Mouse (Mus musculus) embryo, embryonic 10.5 days (tissue): ENCODE results near the gene Ang6.
"Not testable (repeated sequence)": the region's sequence is repeated elsewhere in the genome, so short reads cannot be mapped to it uniquely, and the experiment has no call there.

Experiments
- DNase-seq: peaks from one replicate; pipeline ENCODE4 v3.0.0-alpha.2; 2015; ENCODE audit warnings: low spot score

Ang6 gene

DNA sequence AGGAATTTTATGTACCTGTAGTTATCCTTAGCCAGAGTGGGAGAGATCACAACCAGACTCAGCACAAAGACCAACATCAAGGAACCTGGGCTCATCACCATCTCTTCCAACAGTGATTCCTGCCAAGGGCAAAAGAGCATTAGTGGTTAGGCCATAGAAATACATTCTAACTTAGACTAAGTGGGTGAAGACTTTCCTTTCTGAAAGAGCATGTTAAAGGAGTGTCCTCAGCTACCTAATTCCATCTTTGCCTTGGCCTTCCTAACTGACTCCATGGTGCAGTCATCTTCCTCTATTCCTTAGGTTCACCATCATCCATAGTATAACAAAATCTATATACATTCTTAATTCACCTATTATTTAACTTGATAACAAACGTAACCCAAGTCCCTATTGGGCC is at the start of gene Ang6:
TSS of gene Ang6 (minus strand) at position 101 of the 400 bp plus-strand sequence.
- DNase-seq: no peak

DNA sequence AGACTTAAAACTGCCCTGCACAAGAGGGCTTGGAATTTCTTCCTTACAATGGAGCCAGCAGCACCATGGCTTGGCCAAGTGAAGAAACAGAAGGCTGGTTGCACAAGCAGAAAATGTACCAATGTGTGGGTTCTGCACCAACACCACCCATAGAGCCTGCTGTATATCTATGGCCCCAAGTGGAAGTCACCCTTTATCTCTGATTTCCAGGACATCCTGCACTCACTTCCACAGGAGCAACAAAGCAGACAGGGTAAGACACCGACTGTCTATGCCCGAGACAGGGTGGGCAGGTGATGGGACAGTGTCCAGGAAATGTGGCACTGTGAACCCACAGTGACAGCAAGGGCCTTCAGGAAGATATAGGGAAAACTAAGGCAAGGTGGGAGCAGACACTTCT is 44.5 kb upstream of the Ang6 start:
- not testable (repeated sequence) for DNase-seq

DNA sequence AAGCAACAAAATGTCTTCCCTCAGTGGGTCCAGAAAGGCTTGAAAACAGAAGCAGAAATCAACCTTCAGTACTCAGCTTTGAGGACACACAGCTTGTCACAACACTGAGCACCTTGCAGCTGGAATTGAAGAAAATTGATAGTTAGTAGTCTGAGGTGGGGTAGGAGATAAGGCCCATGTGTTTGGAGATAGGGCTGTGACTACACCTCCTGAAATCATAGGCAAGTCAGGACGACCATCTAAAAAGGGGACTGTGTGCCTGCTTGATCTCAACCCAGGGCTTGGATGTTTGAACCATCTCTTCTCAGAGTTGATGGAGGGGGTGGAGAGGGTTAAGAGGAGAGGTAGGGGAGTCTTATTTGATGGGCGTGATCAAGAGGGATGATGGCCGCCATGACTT is 29.8 kb upstream of the Ang6 start:
- DNase-seq: not testable (repeated sequence)

DNA sequence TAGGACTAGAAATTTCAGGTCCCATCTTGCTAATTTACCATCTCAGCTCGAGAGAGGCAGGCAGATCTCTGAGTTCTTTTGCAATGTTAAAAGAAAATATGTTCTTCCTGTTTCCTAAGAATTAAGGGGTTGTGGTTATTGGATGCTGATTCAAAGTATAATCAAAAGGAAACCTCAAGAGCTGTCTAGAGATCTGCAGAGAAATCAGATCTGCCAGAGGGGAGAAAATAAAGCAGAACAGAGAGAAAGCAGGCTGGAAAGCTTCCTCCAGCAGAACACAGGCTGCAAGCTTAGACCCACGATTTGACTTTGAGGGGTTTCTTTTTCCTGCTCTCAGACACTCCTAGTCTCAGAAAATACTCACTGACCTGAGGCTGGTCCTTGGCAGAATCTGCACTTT is 7.6 kb upstream of the Ang6 start:
- DNase-seq: not testable (repeated sequence)

DNA sequence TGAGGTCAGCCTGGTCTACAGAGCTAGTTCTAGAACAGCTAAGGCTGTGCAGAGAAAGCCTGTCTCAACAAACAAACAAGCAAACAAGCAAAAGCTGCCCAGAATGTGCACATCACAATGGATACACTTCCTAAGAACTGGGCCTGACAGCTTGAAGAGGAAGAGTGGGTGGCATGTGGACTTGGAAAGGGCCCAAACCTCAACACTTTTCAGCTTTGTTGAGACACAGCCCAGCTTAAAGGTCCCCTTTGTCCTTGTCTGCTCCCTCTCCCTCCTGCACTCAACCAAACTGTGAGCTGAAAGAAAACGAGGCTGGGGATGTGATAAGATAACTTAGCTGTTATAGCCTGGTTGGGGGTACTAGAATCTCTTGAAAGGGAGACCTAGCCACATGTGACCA is 6.0 kb upstream of the Ang6 start:
- not testable (repeated sequence) for DNase-seq

DNA sequence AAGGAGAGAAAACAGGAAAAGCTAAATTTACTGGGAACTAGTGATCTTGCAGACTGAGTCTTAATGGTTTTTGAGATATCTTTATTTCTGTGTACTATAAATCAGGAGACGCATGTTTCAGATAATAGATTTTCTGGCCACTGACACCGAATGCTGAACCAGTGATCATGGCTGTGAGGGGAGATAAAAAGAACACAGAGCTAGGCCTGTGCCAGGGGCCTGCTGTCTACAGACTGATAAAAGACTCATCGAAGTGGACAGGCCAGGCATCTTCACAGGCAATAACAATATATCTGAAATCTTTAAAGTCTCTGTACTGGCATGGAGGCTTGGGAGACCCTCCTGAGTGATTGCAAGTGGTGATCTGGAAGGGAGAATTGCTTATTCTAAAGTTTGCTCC is 469 bp downstream of the Ang6 start:
- no peak for DNase-seq

DNA sequence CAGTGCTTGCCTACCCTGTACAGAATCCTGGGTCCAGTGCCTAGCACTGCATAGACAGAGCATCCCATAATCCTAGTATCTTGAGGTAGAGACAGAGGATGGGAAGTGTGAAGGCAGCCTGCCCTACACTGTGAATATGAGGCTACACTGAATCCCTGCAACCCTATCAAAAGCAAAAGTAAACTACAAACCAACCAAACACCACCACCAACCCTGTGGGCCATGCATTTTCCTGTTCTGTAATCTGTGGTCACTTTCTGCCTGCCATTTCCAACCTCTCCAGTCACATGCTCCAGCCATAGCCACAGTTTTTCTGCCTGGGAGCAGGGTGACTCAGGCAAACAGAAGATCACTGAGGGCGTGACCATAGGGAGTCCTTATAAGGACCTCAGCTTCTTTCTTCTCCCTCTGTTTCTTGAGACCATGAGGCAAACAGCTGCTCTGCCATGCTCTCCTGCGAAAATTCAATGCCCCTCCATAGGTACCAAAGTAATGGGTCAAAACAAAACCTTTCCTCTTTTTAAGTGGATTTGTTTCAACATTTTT is 3.5 kb downstream of the Ang6 start:
- not testable (repeated sequence) for DNase-seq

DNA sequence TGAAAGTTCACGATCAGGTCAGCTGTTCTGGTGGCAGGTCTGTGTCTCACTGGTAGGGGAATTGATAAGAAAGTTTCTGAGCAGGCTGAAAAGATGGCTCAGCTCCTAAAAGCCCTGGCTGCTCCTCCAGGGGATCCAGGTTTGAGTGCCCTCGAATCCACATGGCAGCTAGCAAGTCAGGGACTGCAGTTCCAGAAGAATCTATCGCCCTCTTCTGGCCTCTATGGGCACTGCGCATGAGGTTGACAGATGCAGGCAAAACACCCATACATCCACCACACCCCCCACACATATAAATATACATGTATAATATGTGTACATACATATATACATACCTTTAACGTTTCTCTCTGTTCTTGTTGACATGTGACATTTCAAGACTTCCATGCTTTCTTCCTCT is 14.7 kb downstream of the Ang6 start:
- peak; percentile 80 for DNase-seq

DNA sequence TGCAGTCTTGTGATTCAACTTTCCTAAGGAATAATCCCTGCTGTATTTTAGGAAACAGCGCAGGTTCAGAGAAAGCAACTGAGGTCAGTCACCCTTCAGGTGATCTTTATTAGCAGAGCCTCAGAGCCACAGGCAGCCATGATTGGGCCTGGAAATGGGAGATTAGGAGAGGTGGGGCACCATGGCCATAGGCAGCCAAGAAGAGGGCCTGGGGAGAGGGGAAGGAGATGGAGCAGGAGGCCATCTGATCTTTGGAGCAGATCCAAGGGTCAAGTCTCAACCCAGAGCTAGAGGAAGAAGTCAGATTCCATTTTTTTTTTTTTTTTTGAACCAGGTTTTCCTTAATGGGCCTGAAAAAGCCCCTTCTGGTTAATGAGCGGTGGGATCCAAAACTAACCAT is 15.9 kb downstream of the Ang6 start:
- no peak for DNase-seq

DNA sequence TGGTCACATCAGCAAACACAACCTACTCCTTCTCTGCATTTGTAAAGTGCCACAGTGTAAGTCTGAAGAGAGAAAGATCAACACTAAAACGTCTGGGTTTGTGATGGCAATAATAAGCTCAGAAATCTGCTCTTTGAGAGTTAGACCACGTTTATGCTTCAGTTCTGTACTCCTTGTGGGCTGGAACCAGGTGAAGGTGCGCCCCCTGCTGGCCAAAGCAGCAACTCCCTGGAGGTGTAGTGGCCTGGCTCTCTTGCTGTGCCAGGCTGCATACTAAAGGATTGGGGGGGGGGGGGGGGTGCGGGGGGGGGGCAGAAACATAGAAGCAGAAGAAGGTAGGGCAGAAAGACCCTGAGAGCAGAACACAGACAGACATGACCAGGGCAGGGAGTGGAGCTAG is 18.2 kb downstream of the Ang6 start:
- peak; percentile 69 for DNase-seq

DNA sequence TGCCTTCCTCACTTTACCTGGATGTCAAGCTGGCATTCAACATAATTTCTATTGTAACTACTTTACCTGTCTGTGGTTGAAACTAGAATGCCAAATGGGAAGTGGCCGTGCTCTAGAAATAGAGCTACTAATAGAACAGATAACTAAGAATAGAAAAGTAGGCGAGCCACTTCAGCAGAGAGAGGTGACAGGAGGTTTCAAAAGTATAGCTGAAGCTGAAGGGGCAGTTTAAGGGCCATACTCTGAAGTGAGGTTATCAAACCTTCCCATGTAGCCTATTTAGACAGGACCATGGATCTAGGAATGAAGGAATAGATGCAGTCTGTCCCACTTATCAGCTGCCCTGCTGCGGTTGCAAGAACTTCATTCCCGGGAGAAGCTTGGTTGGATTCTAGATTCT is 18.6 kb downstream of the Ang6 start:
- no peak for DNase-seq

DNA sequence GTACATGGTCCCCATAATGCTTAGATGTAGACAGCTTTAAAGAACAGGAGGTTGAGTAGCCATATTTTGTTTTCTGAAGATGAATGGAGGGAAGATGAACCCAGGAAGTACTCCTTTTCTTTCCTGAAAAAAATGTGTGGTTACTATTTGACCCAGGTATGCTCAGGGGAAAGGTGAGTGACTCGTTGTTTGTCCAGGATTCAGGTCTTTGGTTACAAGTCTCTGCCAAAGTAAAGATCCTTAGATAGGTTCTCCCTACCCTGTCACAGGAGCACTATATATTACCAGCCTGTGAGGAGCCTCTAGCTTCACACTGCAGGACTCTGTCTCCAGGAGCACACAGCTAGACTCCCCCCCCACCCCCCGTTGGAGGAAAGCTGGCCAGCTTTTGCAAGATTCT is 45.3 kb downstream of the Ang6 start, which contains the start of gene Ang5:
TSS of gene Ang5 (plus strand) at position 301 of the 400 bp plus-strand sequence.
- DNase-seq: not testable (repeated sequence)

DNA sequence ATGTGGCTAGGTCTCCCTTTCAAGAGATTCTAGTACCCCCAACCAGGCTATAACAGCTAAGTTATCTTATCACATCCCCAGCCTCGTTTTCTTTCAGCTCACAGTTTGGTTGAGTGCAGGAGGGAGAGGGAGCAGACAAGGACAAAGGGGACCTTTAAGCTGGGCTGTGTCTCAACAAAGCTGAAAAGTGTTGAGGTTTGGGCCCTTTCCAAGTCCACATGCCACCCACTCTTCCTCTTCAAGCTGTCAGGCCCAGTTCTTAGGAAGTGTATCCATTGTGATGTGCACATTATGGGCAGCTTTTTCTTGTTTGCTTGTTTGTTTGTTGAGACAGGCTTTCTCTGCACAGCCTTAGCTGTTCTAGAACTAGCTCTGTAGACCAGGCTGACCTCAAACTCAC is 47.0 kb downstream of the Ang6 start:
- not testable (repeated sequence) for DNase-seq

DNA sequence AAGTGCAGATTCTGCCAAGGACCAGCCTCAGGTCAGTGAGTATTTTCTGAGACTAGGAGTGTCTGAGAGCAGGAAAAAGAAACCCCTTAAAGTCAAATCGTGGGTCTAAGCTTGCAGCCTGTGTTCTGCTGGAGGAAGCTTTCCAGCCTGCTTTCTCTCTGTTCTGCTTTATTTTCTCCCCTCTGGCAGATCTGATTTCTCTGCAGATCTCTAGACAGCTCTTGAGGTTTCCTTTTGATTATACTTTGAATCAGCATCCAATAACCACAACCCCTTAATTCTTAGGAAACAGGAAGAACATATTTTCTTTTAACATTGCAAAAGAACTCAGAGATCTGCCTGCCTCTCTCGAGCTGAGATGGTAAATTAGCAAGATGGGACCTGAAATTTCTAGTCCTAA is 48.7 kb downstream of the Ang6 start:
- not testable (repeated sequence) for DNase-seq
